Mouse (Mus musculus) C2C12 (cell line): ENCODE measurements around the gene Egfl6. TPM values are rescaled to one million over a fixed set of nuclear protein-coding genes. Genes with fewer than 3 reads are reported as not detected.

Source experiments
- H3K27me3 ChIP-seq: one replicate; pipeline ENCODE4 v1.6.1; 2011; ENCODE audit not compliant: control insufficient read depth, insufficient read depth, insufficient read length
- H3K36me3 ChIP-seq: one replicate; pipeline ENCODE4 v1.6.1; 2011; ENCODE audit not compliant: control insufficient read depth, insufficient read depth
- H3K4me3 ChIP-seq: one replicate; pipeline ENCODE4 v1.5.1; 2011; ENCODE audit warnings: mild to moderate bottlenecking, control low read depth; ENCODE audit not compliant: poor library complexity, insufficient read depth, severe bottlenecking
- H3K79me2 ChIP-seq: one replicate; pipeline ENCODE4 v1.6.1; 2011; ENCODE audit not compliant: control insufficient read depth, insufficient read depth
- H3K79me3 ChIP-seq: one replicate; pipeline ENCODE4 v1.6.1; 2011; ENCODE audit warnings: low read depth, control low read depth
- H3ac ChIP-seq: one replicate; pipeline ENCODE3; 2011; ENCODE audit warnings: low read depth; ENCODE audit not compliant: control insufficient read depth, insufficient read length
- CEBPB ChIP-seq: IDR thresholded peaks from one replicate; pipeline ENCODE4 v1.6.1; 2011; ENCODE audit warnings: low read depth, mild to moderate bottlenecking, control low read depth, moderate library complexity
- CTCF ChIP-seq: IDR thresholded peaks from one replicate; pipeline ENCODE4 v1.5.1; 2011; ENCODE audit not compliant: control insufficient read depth, insufficient read depth, insufficient read length
- FOSL1 ChIP-seq: IDR thresholded peaks from one replicate; pipeline ENCODE4 v1.8.0; 2011; ENCODE audit warnings: mild to moderate bottlenecking, low read length; ENCODE audit not compliant: poor library complexity, insufficient read depth, severe bottlenecking
- MAX ChIP-seq: IDR thresholded peaks from one replicate; pipeline ENCODE4 v1.6.1; 2011; ENCODE audit warnings: mild to moderate bottlenecking, control low read depth
- MYOD1 ChIP-seq: IDR thresholded peaks from one replicate; pipeline ENCODE4 v1.6.1; 2011; ENCODE audit warnings: low read depth; ENCODE audit not compliant: control insufficient read depth, insufficient read length
- MYOG ChIP-seq: IDR thresholded peaks from one replicate; pipeline ENCODE4 v1.6.1; 2011; ENCODE audit not compliant: control insufficient read depth, insufficient read length; ENCODE audit errors: extremely low read depth
- USF1 ChIP-seq: IDR thresholded peaks from one replicate; pipeline ENCODE4 v1.6.1; 2011; ENCODE audit warnings: low read depth, mild to moderate bottlenecking, control low read depth, moderate library complexity
- polyA plus RNA-seq: library from polyadenylated mRNA; unstranded; fragments of >200 nt; fragmentation: generic; extraction: Trizol; gene quantifications from one replicate; pipeline ENCODE4 v1.2.1, GENCODE M21; 2012; ENCODE audit warnings: missing spikeins

Egfl6 gene
- polyA plus RNA-seq, 1 experiment: not detected

DNA sequence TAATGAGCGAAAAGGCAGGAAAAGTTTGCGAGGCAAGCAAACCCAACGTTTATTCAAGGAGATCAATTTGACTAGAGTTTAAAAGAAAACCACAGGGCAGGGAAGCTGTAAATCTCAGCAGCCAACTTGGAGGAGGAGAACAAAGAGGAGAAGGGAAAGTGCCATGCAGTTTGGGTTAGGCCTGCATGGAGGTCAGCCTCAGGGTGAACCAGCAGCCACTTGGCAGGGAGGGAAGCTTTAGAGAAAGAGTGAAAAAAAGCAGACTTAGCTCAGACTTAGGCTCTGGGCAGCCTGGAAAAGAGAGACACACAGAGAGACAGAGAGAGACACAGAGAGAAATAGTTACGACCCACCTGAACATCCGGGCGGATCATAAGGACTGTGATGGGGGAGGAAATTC, 35.4 kb upstream of the Egfl6 start:
- Histone ChIP-seq H3K79me3 (no peaks in the 10 kb centered on the region), H3ac (no peak overlapping the region), H3K27me3 (no peaks in the 10 kb centered on the region), H3K36me3 (no peaks in the 10 kb centered on the region), H3K79me2 (no peaks in the 10 kb centered on the region), H3K4me3 (no peak overlapping the region)
- TF ChIP-seq FOSL1: no peak
- no peak for TF ChIP-seq CTCF
- TF ChIP-seq MAX: no peak
- no peak for TF ChIP-seq MYOD1
- TF ChIP-seq MYOG: no peak

GRCm38 (mm10) chrX:166619084-166619483, 33.6 kb upstream of the Egfl6 start:
- Histone ChIP-seq H3K4me3 (no peak overlapping the region), H3K79me2 (no peaks in the 10 kb centered on the region), H3K79me3 (no peaks in the 10 kb centered on the region), H3ac (no peak overlapping the region), H3K27me3 (no peaks in the 10 kb centered on the region), H3K36me3 (no peaks in the 10 kb centered on the region)
- no peak for TF ChIP-seq MYOG
- TF ChIP-seq MAX: no peak
- TF ChIP-seq MYOD1: no peak
- no peak for TF ChIP-seq CEBPB
- no peak for TF ChIP-seq USF1
- TF ChIP-seq CTCF: no peak
- TF ChIP-seq FOSL1: no peak

- Histone ChIP-seq H3K79me2 (no peaks in the 10 kb centered on the region), H3K79me3 (no peaks in the 10 kb centered on the region), H3ac (no peak overlapping the region), H3K4me3 (no peak overlapping the region), H3K36me3 (no peaks in the 10 kb centered on the region), H3K27me3 (no peaks in the 10 kb centered on the region)
- TF ChIP-seq CTCF: no peak
- TF ChIP-seq MAX: no peak
Measured at GRCm38 (mm10) chrX:166615191-166615590, 29.7 kb upstream of the Egfl6 start.

DNA sequence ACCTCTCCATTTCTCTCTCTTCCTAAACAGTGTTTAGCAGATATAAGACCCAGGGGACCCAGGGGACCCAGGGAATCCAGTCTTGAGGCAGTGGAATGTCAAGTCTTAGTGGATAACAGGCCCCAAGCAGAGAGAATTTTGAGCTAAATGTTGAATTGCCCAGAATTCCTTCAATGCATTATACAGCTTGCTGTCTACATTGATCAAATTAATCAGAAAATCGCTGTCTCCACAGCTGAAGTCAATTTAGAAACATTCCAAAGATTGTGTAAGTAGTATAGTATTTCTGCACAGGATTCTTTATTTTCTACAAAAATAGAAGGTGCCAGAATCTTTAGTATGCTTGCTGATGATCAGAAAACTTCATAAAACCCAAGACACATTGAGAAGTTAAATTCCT, 9.4 kb downstream of the Egfl6 start:
- no peaks in the 10 kb centered on the region for H3K79me2 ChIP-seq
- H3K79me3 ChIP-seq: no peaks in the 10 kb centered on the region
- H3ac ChIP-seq: no peak overlapping the region
- H3K27me3 ChIP-seq: no peaks in the 10 kb centered on the region
- H3K36me3 ChIP-seq: no peaks in the 10 kb centered on the region
- TF ChIP-seq USF1 (no peak), CEBPB (no peak), MYOG (no peak), FOSL1 (no peak), MYOD1 (no peak), MAX (no peak), CTCF (no peak)
- no peak overlapping the region for H3K4me3 ChIP-seq

- H3K4me3 ChIP-seq: no peak overlapping the region
- H3K79me2 ChIP-seq: no peaks in the 10 kb centered on the region
- H3ac ChIP-seq: no peak overlapping the region
- H3K36me3 ChIP-seq: no peaks in the 10 kb centered on the region
- TF ChIP-seq MYOD1 (no peak), FOSL1 (no peak), MYOG (no peak), CEBPB (no peak), USF1 (no peak), CTCF (no peak), MAX (no peak)
- no peaks in the 10 kb centered on the region for H3K79me3 ChIP-seq
- no peaks in the 10 kb centered on the region for H3K27me3 ChIP-seq
Measured at GRCm38 (mm10) chrX:166565983-166566382, 19.5 kb downstream of the Egfl6 start.

- Histone ChIP-seq H3K27me3 (no peaks in the 10 kb centered on the region), H3K36me3 (no peaks in the 10 kb centered on the region), H3ac (no peak overlapping the region), H3K4me3 (no peak overlapping the region), H3K79me3 (no peaks in the 10 kb centered on the region), H3K79me2 (no peaks in the 10 kb centered on the region)
- TF ChIP-seq CEBPB (no peak), MAX (no peak), FOSL1 (no peak), MYOD1 (no peak), CTCF (no peak), USF1 (no peak), MYOG (no peak)
Measured at GRCm38 (mm10) chrX:166565401-166565800, 20.1 kb downstream of the Egfl6 start.
